Mouse (Mus musculus): ENCODE measurements at regions not wholly inside any gene's neighbourhood (a gene's known extent, or its start where the extent isn't known, plus 50 kb on each side); places are given as distances from the start of the nearest gene placed in this dataset.

DNA sequence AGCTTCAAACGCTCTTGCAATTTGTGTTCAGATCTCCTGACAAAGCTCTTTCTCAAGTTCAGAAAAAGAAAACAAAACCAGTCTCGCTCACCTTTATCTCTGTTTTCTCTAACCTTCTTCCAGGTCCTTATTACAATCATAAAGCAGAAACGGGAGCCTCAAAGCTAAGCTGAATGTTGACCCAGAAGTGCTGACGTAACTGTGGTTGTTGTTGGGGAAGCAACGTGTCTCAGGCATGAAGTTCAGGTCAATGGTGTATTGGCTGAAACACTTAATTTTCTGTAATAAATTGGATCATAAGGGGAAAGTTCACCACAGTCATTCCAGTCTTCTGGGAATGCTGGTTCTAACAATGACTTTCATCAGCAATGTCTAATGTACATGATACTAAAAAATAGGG, 586.7 kb downstream of the Ofcc1 start:
- no peak for DNase-seq (ENCODE audit: low read depth, low spot score)

DNA sequence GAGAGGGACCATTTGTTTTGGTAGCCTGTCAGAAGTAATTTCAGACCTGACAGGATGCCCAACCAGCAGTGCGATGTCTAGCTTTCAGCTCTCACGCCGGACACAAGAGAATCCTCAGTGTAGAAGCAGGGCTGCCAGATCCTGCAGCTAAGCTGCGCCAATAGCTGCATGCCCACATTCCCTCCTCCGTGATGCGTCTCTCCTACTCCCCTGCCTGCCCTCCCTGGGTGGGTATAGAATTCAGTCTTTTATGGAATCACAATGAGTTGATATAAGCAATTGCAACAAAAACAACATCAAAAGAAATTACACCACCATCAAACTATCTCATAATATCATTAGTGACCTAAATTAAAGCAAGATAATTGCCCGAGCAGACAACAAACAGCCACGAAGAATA, 587.1 kb downstream of the Ofcc1 start:
- no peak for DNase-seq (ENCODE audit: low read depth, low spot score)

DNA sequence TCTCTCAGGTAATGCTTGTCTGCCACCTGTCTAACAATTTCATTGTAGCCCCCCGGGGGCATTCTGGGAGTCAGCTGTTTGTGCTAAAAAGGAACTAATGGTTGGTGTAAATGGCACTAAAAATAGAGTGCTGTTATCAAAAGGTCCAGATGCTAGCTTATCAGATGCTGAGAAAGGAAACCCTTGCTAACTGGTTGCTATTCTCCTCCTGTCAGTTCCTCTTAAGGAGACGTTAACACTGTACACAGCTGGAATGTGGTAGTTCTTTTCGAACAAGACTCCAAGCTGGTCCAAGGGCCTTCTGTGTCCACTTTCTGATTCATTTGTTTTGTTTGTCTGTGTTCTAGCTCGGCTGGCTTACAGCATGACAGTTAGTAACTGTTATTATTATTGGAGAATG, 592.0 kb downstream of the Ofcc1 start:
- DNase-seq (ENCODE audit: low read depth, low spot score) = no peak

DNA sequence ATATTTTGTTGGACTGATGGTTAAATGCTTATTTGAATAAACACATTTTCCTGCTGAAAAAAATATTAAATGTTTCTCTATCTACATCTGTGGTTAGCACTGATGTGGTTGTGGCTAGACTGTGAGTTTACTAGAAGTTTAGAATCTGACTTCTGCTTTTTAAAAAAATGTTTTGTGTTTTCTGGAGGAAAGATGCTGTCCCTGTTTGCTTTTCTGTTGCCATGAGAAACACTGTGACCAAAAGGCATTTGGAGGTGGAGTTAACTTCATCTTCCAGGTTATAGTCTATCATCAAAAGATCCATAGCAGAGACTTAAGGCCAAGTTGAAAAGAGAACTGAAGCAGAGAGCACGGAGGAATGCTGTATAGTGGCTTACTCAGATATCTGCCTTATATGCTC, 594.4 kb downstream of the Ofcc1 start:
- DNase-seq (ENCODE audit: low read depth, low spot score) = no peak

Measured in ES-CJ7 (cell line).